Mouse (Mus musculus): ENCODE measurements around the gene Lrtm2. TPM values are rescaled to one million over a fixed set of nuclear protein-coding genes. Genes with fewer than 3 reads are reported as not detected.

Lrtm2 gene
- total RNA-seq (2023) = not detected

DNA sequence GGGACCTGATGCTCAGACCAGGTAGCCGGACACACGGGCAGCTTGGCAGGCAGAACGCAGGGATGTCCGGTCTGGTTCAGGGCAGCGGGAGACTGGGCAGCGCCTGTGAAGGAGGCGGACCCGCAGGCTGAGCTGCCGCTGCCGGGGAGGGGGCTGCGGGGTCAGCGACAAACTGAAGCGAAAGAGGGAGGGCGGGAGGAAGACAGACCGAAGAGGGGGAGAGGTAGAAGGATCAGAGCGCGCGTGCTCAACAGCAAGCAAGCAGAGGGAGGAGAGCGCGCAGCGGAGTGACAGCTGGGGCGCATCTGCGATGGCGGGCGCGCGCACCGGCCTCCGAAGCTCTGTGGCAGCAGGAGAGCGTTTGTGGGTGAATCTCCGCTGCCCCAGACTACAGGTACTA lies at the start of gene Lrtm2:
Gene Lrtm2 (minus strand): TSS at position 261 of the 400 bp plus-strand sequence.

Other genes starting within 250 kb of the Lrtm2 start
- gene Dcp1b, start 155.5 kb downstream of the Lrtm2 start, total RNA-seq (2023) = 1 to 10 TPM; 6.0 to 7.3 TPM
- gene Cacna1c, start 134.3 kb downstream of the Lrtm2 start, total RNA-seq (2023) = under 1 TPM; 0.07 to 0.13 TPM
- gene Cacna2d4, start 94.2 kb downstream of the Lrtm2 start, total RNA-seq (2023) = not detected
- gene Adipor2, start 86.9 kb upstream of the Lrtm2 start, total RNA-seq (2023) = 10 to 100 TPM; 71.7 to 76.5 TPM
- 10 to 100 TPM; 68.7 to 71.5 TPM for gene Fbxl14, start 148.9 kb upstream of the Lrtm2 start, total RNA-seq (2023)
- not detected for gene Wnt5b, start 213.6 kb upstream of the Lrtm2 start, total RNA-seq (2023)

Data from neutrophil, adult 83 days (primary cell).